Mouse (Mus musculus) stomach, postnatal 0 days (tissue): ENCODE data around the gene Ppig.

Source experiments
- CTCF ChIP-seq: IDR thresholded peaks from 2 replicates; pipeline ENCODE4 v1.5.1; 2016; ENCODE audit warnings: antibody characterized with exemption, low read depth, mild to moderate bottlenecking, moderate library complexity
- EP300 ChIP-seq: optimal IDR thresholded peaks from 2 replicates; pipeline ENCODE3; 2016; ENCODE audit warnings: antibody characterized with exemption

- TF ChIP-seq CTCF: no peak
- no peak for TF ChIP-seq EP300
These were observed 32.1 kb upstream of the Ppig start for GRCm38 (mm10) chr2:69690214-69690613.
